Mouse (Mus musculus) neural tube, embryonic 12.5 days (tissue): ENCODE data around the gene Cpm. TPM values are rescaled to one million over a fixed set of nuclear protein-coding genes. Genes with fewer than 3 reads are reported as not detected.
A peak's percentile ranks its signal among the peaks of the same experiment; 100 is the strongest.

Source experiments
- ATAC-seq: fragments of 200-750 bp; cut with Nextera tagmentation; 2 replicates; pipeline ENCODE4 v1.8.0; 2017; ENCODE audit warnings: low read depth, mild to moderate bottlenecking, moderate TSS enrichment, moderate library complexity; ENCODE audit not compliant: low FRiP score
- H3K27ac ChIP-seq: fragments of 300-500 bp; sonication (generic); 2 replicates; pipeline ENCODE4 v1.5.1; 2016
- H3K27me3 ChIP-seq: fragments of 300-500 bp; sonication (generic); replicated peaks from 2 replicates; pipeline ENCODE4 v1.6.1; 2016; ENCODE audit warnings: mild to moderate bottlenecking
- H3K36me3 ChIP-seq: fragments of 300-500 bp; sonication (generic); 2 replicates; pipeline ENCODE4 v1.6.1; 2016; ENCODE audit warnings: mild to moderate bottlenecking
- H3K4me1 ChIP-seq: fragments of 300-500 bp; sonication (generic); 2 replicates; pipeline ENCODE4 v1.6.1; 2016
- H3K4me2 ChIP-seq: fragments of 300-500 bp; sonication (generic); replicated peaks from 2 replicates; pipeline ENCODE4 v1.6.1; 2016; ENCODE audit warnings: mild to moderate bottlenecking
- H3K4me3 ChIP-seq: fragments of 300-500 bp; sonication (generic); 2 replicates; pipeline ENCODE4 v1.5.1; 2016
- H3K9ac ChIP-seq: fragments of 300-500 bp; sonication (generic); 2 replicates; pipeline ENCODE4 v1.6.1; 2016; ENCODE audit warnings: mild to moderate bottlenecking
- H3K9me3 ChIP-seq: fragments of 300-500 bp; sonication (generic); 2 replicates; pipeline ENCODE4 v1.6.1; 2016; ENCODE audit warnings: mild to moderate bottlenecking
- WGBS: fragments of 180-500 bp; shearing (Covaris S2); methylation state at CpG from one replicate; pipeline ENCODE4 v1.1.7; 2016; 5-methylcytosine and 5-hydroxymethylcytosine counted together
- polyA plus RNA-seq: library from polyadenylated mRNA; unstranded; fragments of >200 nt; fragmentation: Nextera tagmentation; extraction: Ambion mirVana; gene quantifications from 2 replicates; pipeline ENCODE4 v1.2.1, GENCODE M21; 2016

Cpm gene
- polyA plus RNA-seq, 1 experiment from 2014 or later: 10.0 TPM

DNA sequence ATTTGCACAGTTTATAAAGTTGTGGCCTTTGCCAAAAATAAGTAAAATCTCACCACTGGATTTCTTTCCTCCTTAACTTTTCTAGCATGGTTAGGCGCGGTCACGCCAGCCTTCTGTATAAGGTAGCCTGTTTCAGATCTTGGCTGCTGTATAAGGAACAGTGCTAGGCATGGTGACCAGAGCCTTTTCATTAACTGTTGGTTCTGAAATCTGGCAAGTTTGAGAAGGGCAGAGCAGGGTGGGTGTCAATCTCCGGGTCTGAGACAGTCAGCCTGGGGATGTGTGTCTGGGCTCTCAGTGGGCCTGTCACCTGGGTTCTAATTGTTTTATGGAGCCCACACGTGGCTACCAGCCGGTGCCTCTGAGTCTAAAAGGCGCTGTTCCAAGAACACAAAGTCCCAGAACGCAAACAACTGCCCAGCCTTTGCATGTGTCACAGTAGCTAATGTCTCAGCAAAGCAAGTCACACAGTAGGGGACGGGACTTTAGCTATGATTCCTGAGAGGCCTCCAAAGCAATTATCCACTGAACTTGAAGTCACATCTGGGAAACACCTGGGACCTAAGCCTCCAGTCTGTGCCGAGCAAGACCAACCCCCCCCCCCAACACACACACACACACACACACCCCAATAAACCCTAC is 40.3 kb downstream of the Cpm start:
- Histone ChIP-seq H3K27me3 (no peaks in the 10 kb centered on the region), H3K9ac (no peak overlapping the region), H3K9me3 (no peaks in the 10 kb centered on the region), H3K4me2 (no peak overlapping the region), H3K4me1 (0 out of 2 replicates have a peak, but pooled peaks cover 6% of the 10 kb centered on the region), H3K4me3 (no peak overlapping the region), H3K36me3 (no peaks in the 10 kb centered on the region), H3K27ac (no peak overlapping the region)
- 45% methylated on average over 10 of the region's 10 CpGs for WGBS
- 0 out of 2 replicates have a peak, but pooled peaks have one; percentile 21 for ATAC-seq

DNA sequence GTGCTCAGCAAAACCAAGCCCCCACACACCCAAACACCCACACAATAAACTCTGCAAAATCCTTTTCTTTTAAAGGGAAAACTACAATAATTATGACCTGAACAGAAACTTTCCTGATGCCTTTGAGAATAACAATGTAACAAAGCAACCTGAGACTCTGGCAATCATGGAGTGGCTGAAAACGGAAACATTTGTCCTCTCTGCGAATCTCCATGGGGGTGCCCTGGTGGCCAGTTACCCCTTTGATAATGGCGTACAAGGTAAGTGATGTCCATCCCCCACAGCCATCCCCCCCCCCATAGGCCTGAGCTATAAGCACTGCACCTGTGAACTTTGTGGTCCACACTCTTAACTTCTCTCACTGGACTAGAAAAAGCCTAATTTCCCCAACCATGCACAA is 40.8 kb downstream of the Cpm start:
- H3K4me2 ChIP-seq: no peak overlapping the region
- 0 out of 2 replicates have a peak, but pooled peaks cover 6% of the 10 kb centered on the region for H3K4me1 ChIP-seq
- H3K9ac ChIP-seq: no peak overlapping the region
- no peak overlapping the region for H3K4me3 ChIP-seq
- H3K9me3 ChIP-seq: no peaks in the 10 kb centered on the region
- H3K27ac ChIP-seq: no peak overlapping the region
- no peaks in the 10 kb centered on the region for H3K27me3 ChIP-seq
- 65% methylated on average over 3 of the region's 3 CpGs for WGBS
- no peak for ATAC-seq
- no peaks in the 10 kb centered on the region for H3K36me3 ChIP-seq

DNA sequence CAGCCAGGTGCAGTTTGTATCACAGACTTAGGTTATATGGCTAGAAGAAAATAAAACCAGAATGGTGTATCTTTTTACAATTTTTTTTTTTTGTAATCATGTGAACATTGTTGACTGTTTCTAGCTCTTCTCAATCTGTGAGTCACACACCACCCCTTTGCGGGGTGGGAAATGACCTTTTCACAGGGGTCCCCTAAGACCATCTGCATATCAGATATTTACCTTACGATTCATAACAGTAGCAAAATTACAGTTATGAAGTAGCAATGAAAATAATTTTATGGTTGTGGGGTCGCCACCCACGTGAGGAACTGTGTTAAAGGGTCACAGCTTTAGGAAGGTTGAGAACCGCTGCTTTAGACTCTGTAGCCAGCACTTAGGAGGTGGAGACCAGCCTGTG is 41.5 kb downstream of the Cpm start:
- 88% methylated on average over 5 of the region's 5 CpGs for WGBS
- no peaks in the 10 kb centered on the region for H3K9me3 ChIP-seq
- H3K9ac ChIP-seq: no peak overlapping the region
- no peak for ATAC-seq
- 0 out of 2 replicates have a peak, but pooled peaks cover 6% of the 10 kb centered on the region for H3K4me1 ChIP-seq
- no peaks in the 10 kb centered on the region for H3K36me3 ChIP-seq
- H3K4me2 ChIP-seq: no peak overlapping the region
- H3K27me3 ChIP-seq: no peaks in the 10 kb centered on the region
- H3K27ac ChIP-seq: no peak overlapping the region
- no peak overlapping the region for H3K4me3 ChIP-seq

DNA sequence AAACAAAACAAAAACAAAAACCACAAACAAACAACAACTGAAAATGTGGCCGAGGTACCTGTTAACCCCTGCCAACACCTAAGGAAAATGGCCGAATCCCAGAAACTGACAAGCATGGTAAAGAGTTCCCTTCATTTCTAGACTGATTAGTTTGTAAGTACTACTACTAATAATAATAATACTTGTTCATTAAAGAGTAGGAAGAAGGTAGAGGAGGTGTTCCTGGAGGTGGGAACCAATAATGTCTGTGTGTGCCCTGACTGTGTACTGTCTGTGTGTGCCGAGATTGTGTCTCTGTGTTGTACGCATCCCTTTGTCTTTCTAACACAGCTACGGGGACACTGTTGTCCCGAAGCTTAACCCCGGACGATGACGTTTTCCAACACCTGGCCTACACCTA is 42.0 kb downstream of the Cpm start:
- H3K4me3 ChIP-seq: no peak overlapping the region
- no peak overlapping the region for H3K4me2 ChIP-seq
- no peaks in the 10 kb centered on the region for H3K36me3 ChIP-seq
- no peaks in the 10 kb centered on the region for H3K27me3 ChIP-seq
- no peaks in the 10 kb centered on the region for H3K9me3 ChIP-seq
- H3K4me1 ChIP-seq: 0 out of 2 replicates have a peak, but pooled peaks cover 6% of the 10 kb centered on the region
- no peak overlapping the region for H3K27ac ChIP-seq
- WGBS: 90% methylated on average over 9 of the region's 9 CpGs
- ATAC-seq: no peak
- no peak overlapping the region for H3K9ac ChIP-seq

DNA sequence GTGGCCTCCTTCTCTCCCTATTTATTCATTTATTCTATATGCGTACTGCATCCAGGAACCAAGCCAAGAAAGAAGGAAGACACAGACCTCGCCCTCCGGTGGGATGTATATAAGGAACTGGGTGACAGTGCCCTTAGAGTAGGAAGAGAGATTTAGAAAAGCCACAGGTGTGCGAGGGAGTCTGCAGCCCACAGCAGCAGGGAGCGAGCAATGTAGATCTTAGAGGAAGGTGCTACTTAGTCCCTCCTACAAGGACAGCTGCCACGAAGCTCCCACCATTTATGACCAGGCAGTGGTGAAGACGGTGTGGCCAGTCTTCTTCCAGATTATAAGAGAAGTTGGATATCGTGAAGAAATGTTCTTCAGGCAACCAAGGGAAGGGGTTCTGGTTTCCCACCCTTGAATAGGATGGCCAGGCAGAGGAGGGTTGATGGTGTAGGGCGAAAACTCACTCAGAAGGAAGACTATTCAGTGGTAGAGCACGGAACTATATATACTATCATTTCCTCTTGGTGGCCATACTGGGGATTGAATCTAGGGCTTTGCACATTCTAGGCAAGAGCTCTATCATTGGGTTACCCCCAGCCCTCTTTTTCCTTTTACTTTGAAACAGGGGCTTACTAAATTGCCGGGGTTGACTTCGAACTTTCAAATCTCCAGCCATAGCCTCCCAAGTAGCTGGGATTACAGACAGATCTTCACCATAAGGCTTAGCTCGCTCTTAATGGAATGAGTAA is 42.8 kb downstream of the Cpm start:
- Histone ChIP-seq H3K27ac (no peak overlapping the region), H3K9ac (no peak overlapping the region), H3K4me3 (no peak overlapping the region), H3K9me3 (no peaks in the 10 kb centered on the region), H3K4me2 (no peak overlapping the region), H3K4me1 (0 out of 2 replicates have a peak, but pooled peaks cover 6% of the 10 kb centered on the region), H3K27me3 (no peaks in the 10 kb centered on the region), H3K36me3 (no peaks in the 10 kb centered on the region)
- WGBS: 83% methylated on average over 13 of the region's 13 CpGs
- ATAC-seq: no peak

DNA sequence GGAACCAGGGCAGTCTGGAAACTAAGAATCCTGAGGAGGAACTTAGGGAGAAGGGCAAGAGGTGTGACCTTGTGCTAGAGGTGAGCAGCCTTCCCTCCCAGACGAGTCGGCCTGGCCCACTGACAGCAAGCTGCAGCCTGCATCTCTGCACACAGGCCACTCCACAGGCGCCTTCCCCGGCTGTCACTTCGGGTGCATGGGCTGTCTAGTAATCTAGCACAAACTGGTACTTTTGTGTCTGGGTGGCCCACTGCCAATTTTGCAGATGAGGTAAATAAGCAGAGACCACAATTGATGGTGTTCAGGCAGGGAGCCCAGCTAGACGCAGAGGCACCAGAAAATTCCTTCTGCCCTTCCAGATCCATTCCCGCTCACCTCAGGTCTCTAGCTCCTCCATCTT is 43.4 kb downstream of the Cpm start:
- no peak for ATAC-seq
- 68% methylated on average over 7 of the region's 7 CpGs for WGBS
- Histone ChIP-seq H3K36me3 (no peaks in the 10 kb centered on the region), H3K4me3 (no peak overlapping the region), H3K9me3 (no peaks in the 10 kb centered on the region), H3K4me1 (0 out of 2 replicates have a peak, but pooled peaks cover 6% of the 10 kb centered on the region), H3K27me3 (no peaks in the 10 kb centered on the region), H3K27ac (no peak overlapping the region), H3K4me2 (no peak overlapping the region), H3K9ac (no peak overlapping the region)

DNA sequence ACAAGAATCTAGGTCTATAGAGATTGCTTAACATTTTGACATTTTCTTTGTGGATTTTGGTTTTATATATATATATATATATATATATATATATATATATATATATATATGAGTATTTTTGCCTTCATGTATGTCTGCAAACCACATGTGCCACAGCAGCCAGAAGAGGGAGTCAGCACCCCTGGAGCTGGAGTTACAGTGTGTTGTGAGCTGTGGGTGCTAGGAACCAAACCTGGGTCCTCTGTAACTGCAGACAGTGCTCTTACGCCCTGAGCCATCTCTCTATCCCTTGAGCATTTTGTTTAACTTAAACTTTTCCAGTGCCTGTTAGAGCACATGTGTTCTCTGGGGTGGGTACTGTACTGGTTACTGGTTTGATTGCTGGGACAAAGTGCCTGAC is 44.6 kb downstream of the Cpm start:
- no peak overlapping the region for H3K4me2 ChIP-seq
- no peak overlapping the region for H3K4me3 ChIP-seq
- 100% methylated on average over 1 of the region's 1 CpGs for WGBS
- no peaks in the 10 kb centered on the region for H3K27me3 ChIP-seq
- no peak overlapping the region for H3K9ac ChIP-seq
- no peak overlapping the region for H3K27ac ChIP-seq
- ATAC-seq: no peak
- no peaks in the 10 kb centered on the region for H3K9me3 ChIP-seq
- H3K4me1 ChIP-seq: 0 out of 2 replicates have a peak, but pooled peaks cover 6% of the 10 kb centered on the region
- H3K36me3 ChIP-seq: no peaks in the 10 kb centered on the region

DNA sequence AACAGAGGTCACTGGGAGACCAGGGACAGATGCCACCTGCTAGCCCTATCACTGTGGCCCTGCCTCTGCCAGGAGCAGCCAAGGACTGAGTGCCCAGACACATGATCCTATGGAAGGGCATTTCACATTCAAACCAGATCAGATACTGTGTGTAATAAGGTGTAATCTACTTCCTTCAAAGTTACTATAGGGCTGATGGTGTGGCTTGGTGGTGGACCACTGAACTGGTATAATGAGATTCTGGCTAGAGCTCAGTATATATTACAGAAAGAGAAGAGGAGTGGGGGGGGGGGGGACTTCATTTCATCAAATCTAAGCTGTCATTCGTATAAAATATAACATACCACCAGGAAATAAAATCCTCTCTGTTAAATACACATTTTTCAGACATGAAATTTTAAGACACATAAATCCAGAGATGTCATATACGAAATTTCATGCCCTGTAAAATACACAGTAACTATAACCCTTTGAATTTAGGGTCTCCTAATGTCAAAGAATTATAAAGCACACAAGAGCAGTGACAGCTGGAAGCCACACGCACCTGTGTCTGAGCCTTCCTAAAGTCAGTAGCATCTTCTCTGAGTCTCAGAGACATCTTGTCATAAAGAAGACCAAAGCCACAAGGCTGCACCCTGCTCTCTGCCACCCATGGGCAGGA is 45.2 kb downstream of the Cpm start:
- no peaks in the 10 kb centered on the region for H3K36me3 ChIP-seq
- ATAC-seq: no peak
- H3K4me3 ChIP-seq: no peak overlapping the region
- H3K9ac ChIP-seq: no peak overlapping the region
- H3K27me3 ChIP-seq: no peaks in the 10 kb centered on the region
- no peaks in the 10 kb centered on the region for H3K9me3 ChIP-seq
- H3K27ac ChIP-seq: no peak overlapping the region
- 81% methylated on average over 3 of the region's 3 CpGs for WGBS
- 0 out of 2 replicates have a peak, but pooled peaks cover 5% of the 10 kb centered on the region for H3K4me1 ChIP-seq
- H3K4me2 ChIP-seq: no peak overlapping the region

DNA sequence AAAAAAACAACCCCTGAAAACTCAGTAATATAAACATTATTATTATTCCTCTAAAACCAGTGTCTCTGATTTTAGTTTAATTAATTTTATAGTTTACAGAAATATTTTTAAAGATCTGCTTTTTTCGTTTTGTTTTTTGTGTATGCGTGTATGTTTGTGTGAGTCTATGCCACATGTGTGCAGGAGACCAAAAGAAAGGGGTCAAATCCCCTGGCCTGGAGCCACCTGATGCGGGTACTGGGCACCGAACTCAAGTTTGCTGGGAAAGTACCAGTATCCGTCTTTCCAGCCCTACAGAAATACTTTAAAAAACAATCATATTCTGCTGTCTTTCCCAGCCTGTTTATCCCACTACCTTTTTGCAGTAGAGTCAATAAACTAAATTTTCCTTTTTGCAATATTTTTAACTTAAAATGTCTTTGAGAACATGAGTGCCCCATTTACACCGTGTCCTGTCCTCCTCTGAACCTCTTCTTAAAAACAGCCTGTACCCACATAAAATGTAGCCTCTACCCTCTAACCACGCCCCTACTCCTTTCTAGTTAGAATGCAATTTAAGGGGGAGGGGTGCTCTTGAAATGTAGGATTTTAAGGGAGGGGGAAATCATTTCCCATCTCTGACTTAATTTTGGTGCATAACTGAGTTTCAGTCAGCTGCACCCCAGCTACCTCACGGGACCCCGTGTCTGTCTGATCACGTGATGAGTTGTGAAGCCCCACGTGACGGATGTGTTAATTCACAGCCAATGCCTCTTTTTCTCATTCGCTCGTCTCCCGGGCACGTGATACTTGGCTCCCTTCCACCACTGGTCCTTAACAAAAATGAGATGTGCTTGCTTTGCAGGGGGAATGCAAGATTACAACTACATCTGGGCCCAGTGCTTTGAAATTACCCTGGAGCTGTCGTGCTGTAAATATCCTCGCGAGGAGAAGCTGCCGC is 46.1 kb downstream of the Cpm start:
- ATAC-seq: peak; percentile 86
- Histone ChIP-seq H3K27ac (no peak overlapping the region), H3K27me3 (no peaks in the 10 kb centered on the region), H3K4me1 (no peaks in the 10 kb centered on the region), H3K9ac (peak overlapping the region; percentile 35; the same call in 1 of the 2 replicates), H3K4me3 (peak overlapping the region; percentile 31), H3K9me3 (no peaks in the 10 kb centered on the region), H3K36me3 (no peaks in the 10 kb centered on the region), H3K4me2 (peak overlapping the region; percentile 63)
- 36% methylated on average over 20 of the region's 20 CpGs for WGBS

DNA sequence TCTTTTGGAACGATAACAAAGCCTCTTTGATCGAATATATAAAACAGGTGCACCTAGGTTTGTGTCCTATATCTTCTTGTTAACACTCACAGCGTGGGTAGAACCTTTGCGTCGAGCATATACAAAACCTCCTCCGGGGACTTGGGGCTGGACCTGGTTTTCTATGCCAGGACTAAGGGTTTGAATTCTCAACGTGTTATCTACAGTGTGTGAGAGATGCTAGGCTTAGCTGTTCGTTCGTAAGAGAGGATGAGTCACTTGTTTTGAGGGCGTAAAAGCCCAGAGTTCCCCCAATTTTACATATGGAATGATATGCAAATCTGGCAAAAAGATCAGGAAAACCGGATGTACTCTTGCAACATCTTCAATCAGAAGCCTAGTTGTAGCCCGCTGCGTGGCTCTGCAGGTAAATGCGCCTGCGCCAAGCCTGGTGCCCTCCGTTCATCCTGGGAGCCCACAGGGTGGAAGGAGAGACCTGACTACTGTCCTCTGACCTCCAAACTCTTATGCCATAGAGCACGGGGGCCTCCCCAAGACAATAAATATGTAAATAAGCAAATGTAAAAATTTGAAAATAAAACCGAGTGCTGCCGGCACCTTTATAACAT is 46.8 kb downstream of the Cpm start:
- 38% methylated on average over 19 of the region's 19 CpGs for WGBS
- peak overlapping the region; percentile 63 for H3K4me2 ChIP-seq
- no peak overlapping the region for H3K27ac ChIP-seq
- H3K9me3 ChIP-seq: no peaks in the 10 kb centered on the region
- peak overlapping the region; percentile 35; the same call in 1 of the 2 replicates for H3K9ac ChIP-seq
- H3K4me3 ChIP-seq: peak overlapping the region; percentile 31
- peak; percentile 66 for ATAC-seq
- no peaks in the 10 kb centered on the region for H3K4me1 ChIP-seq
- H3K36me3 ChIP-seq: no peaks in the 10 kb centered on the region
- H3K27me3 ChIP-seq: no peaks in the 10 kb centered on the region

DNA sequence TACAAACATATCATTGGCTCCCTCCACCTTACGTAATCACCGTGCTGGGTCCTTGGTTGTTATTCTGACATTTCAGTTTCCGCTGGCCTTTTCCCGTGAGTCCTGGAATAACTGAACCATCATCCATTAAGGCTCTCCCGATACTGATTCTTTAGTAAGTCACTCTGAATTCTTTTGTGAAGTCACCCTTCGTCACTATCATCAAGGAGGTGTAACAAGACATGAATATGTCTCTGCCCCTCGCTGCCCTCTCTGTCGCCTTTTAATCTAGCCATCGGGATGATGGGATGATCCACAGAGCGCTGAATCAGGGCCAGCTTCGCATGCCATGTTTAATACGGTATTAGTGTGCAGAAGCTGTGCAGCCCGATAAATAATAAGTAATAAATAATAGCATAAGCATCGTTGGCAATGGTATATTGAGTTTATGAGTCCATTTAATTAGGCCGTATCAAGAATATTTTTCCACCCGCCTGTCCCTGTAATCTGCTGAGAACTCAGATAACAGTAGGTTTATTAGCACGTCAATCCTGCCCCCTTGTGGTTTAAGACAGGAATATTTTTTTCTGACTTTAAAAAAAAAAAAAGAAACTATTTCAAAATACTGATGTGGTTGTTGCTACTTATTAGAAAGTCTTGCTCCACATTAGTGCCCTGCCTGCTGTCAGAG is 47.5 kb downstream of the Cpm start:
- H3K27ac ChIP-seq: no peak overlapping the region
- H3K4me2 ChIP-seq: peak overlapping the region; percentile 63
- H3K9me3 ChIP-seq: no peaks in the 10 kb centered on the region
- peak; percentile 38; the same call in 1 of the 2 replicates for ATAC-seq
- H3K9ac ChIP-seq: peak overlapping the region; percentile 35; the same call in 1 of the 2 replicates
- WGBS: 30% methylated on average over 17 of the region's 17 CpGs
- H3K4me1 ChIP-seq: no peaks in the 10 kb centered on the region
- H3K36me3 ChIP-seq: no peaks in the 10 kb centered on the region
- H3K4me3 ChIP-seq: peak overlapping the region; percentile 31
- H3K27me3 ChIP-seq: no peaks in the 10 kb centered on the region
